Mouse (Mus musculus): ENCODE results near the gene Wbp11.
"Not testable (repeated sequence)": the region's sequence is repeated elsewhere in the genome, so short reads cannot be mapped to it uniquely, and the experiment has no call there.

Gene Wbp11

DNA sequence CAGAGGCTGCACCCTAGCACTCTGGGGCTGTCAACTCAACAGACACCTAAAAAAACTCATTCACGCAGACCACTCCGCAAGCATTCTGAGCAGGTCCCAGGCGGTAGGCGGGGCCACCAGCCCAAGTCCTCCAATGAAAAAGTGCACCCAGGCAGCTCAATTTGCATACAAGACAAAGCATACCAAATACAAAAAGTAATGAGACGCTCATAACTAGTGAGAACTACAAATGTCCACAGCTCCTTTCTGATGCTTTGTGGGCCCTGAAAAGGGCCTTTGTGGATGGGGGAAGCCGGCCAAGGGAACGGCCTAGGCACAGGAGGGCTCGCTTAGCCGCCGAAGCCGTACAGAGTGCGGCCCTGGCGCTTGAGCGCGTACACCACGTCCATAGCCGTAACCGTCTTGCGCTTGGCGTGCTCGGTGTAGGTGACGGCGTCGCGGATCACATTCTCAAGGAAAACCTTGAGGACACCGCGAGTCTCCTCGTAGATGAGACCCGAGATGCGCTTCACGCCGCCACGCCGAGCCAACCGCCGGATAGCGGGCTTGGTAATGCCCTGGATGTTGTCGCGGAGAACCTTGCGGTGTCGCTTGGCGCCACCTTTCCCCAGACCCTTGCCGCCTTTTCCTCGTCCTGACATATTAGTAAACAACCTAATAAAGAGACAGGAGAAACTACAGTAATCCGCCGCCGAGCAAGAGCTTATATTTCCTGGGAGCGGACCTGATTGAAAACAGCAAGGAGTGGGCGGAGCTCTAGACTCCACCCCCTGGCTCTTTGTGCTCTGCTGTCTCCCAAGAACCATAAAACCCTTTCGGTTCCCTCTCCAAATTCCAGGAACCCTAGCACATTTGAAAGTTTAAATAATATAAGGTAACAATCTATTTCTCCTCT is 24.0 kb downstream of the Wbp11 start, which contains the start of gene Hist4h4:
Gene Hist4h4 (minus strand): TSS at position 677 of the 895 bp plus-strand sequence.
- peak; percentile 98 for DNase-seq (ENCODE audit: extremely low read depth, low read depth)

- DNase-seq (ENCODE audit: extremely low read depth, low read depth): peak; percentile 53
These were observed 24.8 kb downstream of the Wbp11 start for GRCm38 (mm10) chr6:136803093-136803738.

DNA sequence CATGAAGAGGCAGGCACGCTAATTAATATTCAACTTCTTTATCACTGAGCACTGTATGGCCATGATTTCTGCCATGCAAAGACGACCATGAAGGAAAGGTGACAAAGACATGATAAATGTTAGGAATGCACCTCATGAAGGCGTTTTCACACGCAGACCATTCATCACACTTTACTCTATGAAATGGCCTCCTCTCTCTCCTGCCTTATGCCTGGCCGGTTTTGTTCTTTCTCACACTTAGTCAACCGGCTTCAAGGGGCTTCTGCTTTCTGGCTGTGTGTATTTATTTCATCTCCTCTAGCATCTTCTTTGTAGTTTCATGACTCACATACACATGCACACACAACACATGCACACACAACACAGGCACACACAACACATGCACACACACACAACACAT is 26.8 kb downstream of the Wbp11 start:
- no peak for DNase-seq (ENCODE audit: extremely low read depth, low read depth)

DNA sequence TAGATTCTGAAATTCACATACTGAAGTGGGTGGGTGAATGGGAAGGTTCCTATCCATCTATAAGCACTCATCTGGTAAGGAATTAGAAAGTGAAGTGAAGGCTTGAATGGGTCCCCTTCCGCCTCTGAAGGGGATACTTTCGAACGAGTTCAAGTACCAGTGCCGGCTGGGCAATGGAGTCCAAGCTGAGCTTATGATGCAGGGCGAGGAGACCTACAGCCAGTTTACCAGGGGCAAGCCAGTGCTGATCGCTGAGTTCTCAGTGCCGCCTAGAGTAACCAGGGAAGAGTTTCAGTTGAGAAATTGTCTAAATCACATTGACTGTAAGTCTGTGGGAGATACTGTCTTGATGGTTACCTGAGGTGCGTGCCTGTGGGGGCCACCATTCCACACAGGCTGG is 27.3 kb downstream of the Wbp11 start:
- DNase-seq (ENCODE audit: extremely low read depth, low read depth): no peak

DNA sequence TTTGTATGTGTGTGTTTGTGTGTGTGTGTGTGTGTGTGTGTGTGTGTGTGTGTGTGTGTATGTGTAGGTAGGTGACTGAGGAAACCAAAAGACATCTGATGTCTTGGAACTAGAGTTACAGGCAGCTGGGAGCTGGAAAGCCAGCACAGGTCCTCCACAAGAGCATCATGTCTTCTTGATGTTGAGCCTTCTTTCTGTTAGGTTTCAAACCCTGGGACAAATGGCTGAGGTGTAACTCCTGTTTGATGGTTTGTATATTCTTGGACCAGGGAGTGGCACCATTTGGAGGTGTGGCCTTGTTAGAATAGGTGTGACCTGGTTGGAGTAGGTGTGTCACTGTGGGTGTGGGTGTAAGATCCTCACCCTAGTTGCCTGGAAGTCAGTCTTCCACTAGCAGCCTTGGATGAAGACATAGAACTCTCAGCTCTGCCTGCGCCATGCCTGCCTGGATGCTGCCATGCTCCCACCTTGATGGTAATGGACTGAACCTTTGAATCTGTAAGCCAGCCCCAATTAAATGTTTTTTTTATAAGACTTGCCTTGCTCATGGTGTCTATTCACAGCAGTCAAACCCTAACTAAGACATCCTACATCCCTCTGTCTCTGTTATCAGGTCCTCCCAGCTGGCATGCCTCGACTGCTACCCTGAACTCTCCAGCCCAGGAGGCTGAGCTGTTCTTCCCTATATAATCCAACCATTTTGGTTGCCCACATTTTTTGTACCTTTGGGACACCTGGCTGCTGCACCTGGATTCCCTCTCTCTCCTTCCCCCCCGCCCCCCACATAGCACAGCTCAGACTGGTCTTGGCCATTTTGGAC is 29.9 kb downstream of the Wbp11 start:
- not testable (repeated sequence) for DNase-seq (ENCODE audit: extremely low read depth, low read depth)

DNA sequence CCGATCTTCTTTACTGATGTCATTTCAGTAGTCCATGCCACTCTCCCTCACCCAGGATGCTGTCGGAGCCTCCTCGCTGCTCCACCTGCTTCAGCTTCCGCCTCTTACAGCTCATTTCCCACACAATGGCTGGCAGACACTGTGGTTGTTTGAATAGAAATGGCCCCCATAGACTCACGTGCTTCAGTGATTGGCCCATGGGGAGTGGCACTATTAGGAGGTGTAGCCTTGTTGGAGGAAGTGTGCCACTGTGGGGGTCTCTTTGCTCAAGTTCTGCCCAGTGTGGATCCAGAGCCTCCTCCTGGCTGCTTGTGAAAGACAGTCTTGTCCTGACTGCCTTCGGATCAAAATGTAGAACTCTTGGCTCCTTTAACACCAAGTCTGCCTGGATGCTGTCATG is 32.2 kb downstream of the Wbp11 start:
- DNase-seq (ENCODE audit: extremely low read depth, low read depth): no peak

DNA sequence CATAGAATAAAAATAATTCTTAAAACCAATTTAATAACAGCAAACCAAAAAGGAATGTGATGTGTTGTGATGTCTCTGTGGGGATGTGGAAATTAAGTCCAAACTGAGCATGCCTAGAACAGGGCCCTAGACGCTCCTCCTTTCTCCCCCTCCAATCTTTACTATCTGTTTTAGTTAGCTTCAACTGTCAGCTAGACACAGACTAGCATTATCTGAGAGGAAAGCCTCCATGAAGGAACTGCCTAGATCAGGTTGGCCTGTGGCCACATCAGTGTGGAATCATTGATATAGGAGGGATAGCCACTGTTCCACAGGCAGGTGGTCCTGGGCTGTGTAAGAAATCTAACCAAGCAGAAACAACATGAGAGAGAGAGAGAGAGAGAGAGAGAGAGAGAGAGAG is 32.9 kb downstream of the Wbp11 start:
- DNase-seq (ENCODE audit: extremely low read depth, low read depth): no peak

DNA sequence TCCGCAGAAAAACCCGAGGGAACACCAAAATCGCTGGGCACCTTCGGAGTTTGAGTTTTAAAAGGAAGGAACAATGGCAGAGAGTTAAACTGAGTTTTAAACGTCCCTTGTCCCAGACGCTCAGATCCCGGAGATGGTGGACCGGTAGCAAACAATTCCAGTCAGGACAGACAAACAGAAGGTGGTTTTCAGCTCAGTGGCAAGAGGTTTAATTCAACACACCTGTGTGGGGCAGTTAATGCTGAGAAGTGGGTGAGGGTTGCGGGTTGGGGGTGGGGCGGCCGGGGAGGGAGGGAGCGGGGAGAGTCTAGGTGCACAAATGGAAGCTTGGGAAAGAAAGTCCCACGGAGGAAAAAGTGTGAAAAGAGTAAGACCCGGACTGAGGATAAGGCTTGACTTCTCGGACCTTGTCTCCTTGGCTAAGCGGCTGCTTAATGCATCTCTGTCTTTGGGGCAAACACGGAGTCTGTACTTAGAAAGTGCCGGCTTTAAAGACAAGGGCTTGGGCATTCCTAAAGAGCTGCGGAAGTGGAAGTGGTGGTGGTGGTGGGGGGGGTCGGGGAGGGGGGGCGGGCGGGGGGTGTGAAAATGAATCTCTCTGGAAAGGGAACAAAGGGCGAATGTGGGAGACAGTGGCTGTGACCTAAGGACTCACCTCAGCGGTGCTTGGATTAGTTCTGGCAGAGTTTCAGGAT is 34.1 kb downstream of the Wbp11 start:
- DNase-seq (ENCODE audit: extremely low read depth, low read depth): no peak

DNA sequence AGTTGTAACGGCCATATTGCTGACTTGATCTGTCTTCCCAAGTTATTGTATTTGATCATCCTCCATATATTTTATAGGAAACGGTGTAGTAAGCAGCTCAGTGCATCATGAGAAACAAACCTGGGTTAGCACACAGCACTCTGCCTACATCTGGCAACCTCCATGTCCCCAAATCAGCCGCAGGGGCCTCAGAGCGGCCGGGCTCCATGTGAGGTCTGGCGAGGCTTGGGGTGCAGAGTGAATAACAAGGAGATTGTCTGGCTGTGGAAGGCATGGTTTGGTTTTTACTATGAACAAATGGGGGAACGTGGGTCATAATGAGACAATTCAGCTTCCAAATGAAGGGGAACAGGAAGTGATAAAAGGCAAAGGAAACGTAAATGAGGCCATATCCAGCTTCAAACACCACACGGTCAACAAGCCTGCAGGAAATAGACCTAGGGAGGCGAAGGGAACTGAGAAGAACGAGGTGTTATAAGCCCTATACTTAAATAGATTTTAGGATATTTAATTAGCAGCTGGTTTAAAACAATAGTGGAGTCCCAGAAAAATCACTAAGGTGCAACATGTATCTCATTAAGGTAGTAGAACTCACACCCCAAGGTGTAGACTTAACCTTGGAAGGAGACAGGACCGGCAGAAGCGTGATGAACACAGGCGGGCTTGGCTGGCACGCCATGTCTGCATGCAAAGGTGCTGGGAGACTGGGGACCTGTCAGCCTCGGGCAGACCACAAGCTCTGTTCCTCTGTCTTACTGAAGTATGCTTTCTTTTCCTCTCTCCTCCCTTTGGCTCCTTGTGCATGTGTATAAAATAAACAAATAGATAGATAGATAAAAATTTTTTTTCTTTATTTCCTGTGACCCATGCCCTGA is 34.9 kb downstream of the Wbp11 start:
- DNase-seq (ENCODE audit: extremely low read depth, low read depth): no peak

DNA sequence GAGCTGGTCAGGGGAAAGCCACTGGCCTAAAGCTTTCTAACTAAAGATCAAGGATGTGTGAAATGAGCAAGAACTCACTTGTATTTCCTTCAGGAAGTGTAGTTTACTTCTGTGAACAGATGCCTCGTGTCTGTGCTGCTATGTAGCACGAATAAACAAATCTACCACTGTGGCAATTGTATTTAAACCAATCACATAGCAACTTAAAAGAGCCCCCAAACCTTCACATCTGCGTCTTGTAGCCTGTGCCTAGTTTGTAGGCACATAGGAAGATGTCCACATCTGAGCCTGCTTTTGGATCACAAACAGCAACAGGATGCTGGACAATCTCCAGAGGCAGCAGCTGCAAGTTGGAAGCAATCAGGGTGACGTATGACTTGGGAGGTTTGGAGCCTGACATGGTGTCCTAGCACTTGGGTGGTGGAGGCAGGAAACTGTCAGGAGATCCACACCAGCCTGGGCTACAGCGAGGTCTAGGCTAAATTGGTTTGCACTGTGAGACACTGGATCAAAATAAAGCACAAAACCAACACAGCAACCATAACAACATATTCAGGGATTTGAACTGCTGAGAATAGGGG is 38.6 kb downstream of the Wbp11 start:
- DNase-seq (ENCODE audit: extremely low read depth, low read depth): no peak

DNA sequence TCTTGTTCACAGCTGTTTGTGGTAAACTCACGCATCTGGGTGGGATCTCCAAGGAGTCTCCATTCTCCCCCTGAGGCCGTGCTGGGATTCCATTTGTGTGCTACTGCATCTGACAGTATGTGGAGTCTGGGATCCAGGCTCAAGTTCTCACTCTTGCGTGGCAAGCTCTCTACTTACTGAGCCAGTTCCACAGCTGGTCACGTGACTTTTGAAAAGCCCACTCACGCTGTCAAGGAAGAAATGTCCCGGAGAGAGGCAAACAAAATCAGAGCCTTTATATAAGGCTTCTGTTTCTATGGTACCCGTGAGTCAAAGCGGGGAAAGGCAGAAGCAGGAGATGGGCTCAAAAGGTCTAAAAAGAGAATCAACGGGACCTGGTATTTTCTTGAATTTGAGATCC is 45.3 kb downstream of the Wbp11 start:
- DNase-seq (ENCODE audit: extremely low read depth, low read depth): no peak

DNA sequence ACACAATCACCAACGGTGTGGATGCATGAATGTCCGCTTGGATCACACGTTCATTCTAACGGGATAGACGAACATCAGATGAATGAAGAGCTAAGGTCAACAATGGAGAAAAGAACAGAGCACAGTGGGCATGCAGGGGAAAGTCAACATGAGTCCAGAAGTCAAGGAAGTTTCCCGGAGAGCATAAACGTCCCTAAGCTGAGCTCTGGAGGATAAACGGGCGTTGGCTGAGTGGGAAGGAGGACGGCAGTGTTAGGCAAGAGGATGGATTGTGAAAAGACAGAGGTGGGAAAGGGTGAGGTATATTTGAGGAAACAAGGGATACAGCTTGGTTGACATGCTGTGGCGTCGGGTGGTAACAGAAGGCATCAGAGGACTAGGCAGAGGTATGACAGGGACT is 45.9 kb downstream of the Wbp11 start:
- DNase-seq (ENCODE audit: extremely low read depth, low read depth): no peak

DNA sequence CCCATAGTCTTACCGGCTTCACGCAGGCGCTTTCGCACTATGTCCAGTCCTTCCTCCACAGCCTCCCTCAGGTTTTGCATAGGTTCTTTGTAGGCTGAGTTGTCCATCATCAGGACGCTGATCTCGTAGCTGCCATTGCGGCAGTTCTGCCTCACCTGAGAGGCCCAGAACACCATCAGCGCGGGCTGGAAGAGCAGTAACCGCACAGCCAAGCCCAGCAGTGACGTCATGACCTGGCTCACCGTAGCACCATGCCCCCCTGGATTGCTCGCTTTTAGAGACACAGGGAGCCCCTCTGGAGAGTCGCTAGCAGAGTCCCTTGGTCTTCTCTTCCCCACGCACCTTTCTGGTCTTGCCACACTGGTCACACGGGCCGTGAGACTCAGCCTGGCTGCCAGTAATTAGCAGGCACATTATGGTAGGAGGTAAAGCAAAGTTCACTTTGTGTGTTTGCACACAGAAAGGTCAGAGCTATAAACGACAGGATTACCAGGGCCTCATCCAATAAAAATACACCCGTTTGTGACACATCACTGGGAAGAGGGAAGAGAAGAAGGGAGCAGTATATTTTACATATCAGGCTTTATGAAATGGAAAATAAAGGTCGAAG is 46.6 kb downstream of the Wbp11 start, which contains the start of gene Gucy2c:
Gene Gucy2c (minus strand): TSS at position 389 of the 610 bp plus-strand sequence.
- DNase-seq (ENCODE audit: extremely low read depth, low read depth): no peak

- DNase-seq (ENCODE audit: extremely low read depth, low read depth): no peak
These were observed 51.6 kb downstream of the Wbp11 start for GRCm38 (mm10) chr6:136776392-136776791.

DNA sequence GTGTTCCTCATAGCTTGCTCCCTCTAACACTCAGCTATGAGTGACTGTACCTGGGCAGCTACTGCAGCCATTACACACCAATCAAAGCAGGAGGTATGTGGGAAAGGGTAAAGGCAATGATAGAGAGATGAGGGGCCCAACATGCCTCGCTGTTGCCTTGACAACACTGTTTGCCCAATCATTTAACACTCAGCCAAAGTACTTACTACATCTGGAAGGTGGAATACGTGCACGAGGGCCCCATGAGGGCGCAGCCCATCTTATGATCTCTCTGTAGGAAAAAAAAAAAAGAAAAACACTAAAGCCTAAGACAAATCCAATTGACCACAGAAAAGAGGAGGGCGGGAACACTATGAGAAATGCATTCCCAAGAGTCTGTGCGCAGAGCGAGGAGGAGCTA is 58.2 kb downstream of the Wbp11 start:
- DNase-seq (ENCODE audit: extremely low read depth, low read depth): no peak

- DNase-seq (ENCODE audit: extremely low read depth, low read depth): no peak
These were observed 58.9 kb downstream of the Wbp11 start for GRCm38 (mm10) chr6:136769143-136769542.

- no peak for DNase-seq (ENCODE audit: extremely low read depth, low read depth)
These were observed 64.1 kb downstream of the Wbp11 start for GRCm38 (mm10) chr6:136763912-136764311.
